Mouse (Mus musculus): Measurements from ENCODE around the gene Ywhaq.

GRCm38 (mm10) chr12:21364624-21365435 is 52.6 kb downstream of the Ywhaq start:
- no peak for TF ChIP-seq POLR2A (IDR thresholded peaks at IDR 0.05; ENCODE audit: borderline replicate concordance, control insufficient read depth, low read depth, low read length)
- no peak for TF ChIP-seq CTCF (IDR thresholded peaks at IDR 0.05; ENCODE audit: control insufficient read depth, insufficient read depth, low read length)

Measured in bone marrow, adult 2 months (tissue).